Mouse (Mus musculus) midbrain, embryonic 10.5 days (tissue): ENCODE data around the gene Arhgef38. TPM values are rescaled to one million over a fixed set of nuclear protein-coding genes. Genes with fewer than 3 reads are reported as not detected.

Source experiments
- DNase-seq: peaks from one replicate; pipeline ENCODE4 v3.0.0-alpha.2; 2017; ENCODE audit warnings: low spot score
- H3K27ac ChIP-seq: fragments of 300-500 bp; sonication (generic); replicated peaks from 2 replicates; pipeline ENCODE4 v1.5.1; 2016; ENCODE audit warnings: mild to moderate bottlenecking
- H3K27me3 ChIP-seq: fragments of 300-500 bp; sonication (generic); 2 replicates; pipeline ENCODE4 v1.6.1; 2016; ENCODE audit warnings: low read depth, mild to moderate bottlenecking; ENCODE audit not compliant: poor library complexity, severe bottlenecking
- H3K36me3 ChIP-seq: fragments of 300-500 bp; sonication (generic); 2 replicates; pipeline ENCODE4 v1.6.1; 2016; ENCODE audit warnings: mild to moderate bottlenecking, moderate library complexity
- H3K4me1 ChIP-seq: fragments of 300-500 bp; sonication (generic); 2 replicates; pipeline ENCODE4 v1.6.1; 2016
- H3K4me3 ChIP-seq: fragments of 300-500 bp; sonication (generic); 2 replicates; pipeline ENCODE4 v1.5.1; 2016; ENCODE audit warnings: mild to moderate bottlenecking, moderate library complexity
- H3K9me3 ChIP-seq: fragments of 300-500 bp; sonication (generic); replicated peaks from 2 replicates; pipeline ENCODE4 v1.6.1; 2016; ENCODE audit warnings: mild to moderate bottlenecking
- WGBS: fragments of 180-500 bp; shearing (Covaris S2); methylation state at CpG from one replicate; pipeline ENCODE4 v1.1.7; 2016; 5-methylcytosine and 5-hydroxymethylcytosine counted together
- polyA plus RNA-seq: library from polyadenylated mRNA; unstranded; fragments of >200 nt; fragmentation: Nextera tagmentation; extraction: Ambion mirVana; gene quantifications from 2 replicates; pipeline ENCODE4 v1.2.1, GENCODE M21; 2016

Arhgef38 gene
- 0.05 TPM in 1 of 2 replicates, not detected in the other for polyA plus RNA-seq

DNA sequence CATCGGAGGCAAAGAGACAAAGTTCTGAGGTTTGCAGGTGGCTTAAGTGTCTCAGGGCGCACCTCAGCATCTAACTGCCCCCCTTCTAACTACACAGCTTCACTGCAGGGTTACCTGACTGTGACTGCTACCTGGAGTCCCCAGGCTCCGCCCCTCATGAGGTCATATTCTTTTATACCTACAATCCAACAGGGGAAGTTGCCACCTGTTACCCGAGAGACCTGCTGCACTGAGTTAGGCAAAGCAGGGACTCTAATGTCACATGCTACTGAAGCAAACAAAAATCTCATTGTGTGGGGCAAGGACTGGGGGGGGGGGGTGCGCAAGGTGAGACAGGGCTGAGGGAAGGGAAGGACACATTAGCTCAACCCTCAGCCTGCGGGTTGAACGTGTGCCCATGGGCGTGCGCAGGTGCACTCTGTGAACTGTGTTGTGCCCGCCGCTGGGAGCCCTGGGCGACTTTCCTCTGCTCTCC is at the start of gene Arhgef38:
Arhgef38 (minus strand) TSS at position 129 of the 475 bp plus-strand sequence.
- Histone ChIP-seq H3K36me3 (no peaks in the 10 kb centered on the region), H3K9me3 (no peaks in the 10 kb centered on the region), H3K27me3 (no peaks in the 10 kb centered on the region), H3K27ac (no peak within 1 kb of the TSS), H3K4me1 (0 out of 2 replicates have a peak, but pooled peaks cover 5% of the 10 kb centered on the region), H3K4me3 (no peak within 1 kb of the TSS)
- DNase-seq: no peak
- WGBS: 54% methylated on average over 12 of the region's 12 CpGs

DNA sequence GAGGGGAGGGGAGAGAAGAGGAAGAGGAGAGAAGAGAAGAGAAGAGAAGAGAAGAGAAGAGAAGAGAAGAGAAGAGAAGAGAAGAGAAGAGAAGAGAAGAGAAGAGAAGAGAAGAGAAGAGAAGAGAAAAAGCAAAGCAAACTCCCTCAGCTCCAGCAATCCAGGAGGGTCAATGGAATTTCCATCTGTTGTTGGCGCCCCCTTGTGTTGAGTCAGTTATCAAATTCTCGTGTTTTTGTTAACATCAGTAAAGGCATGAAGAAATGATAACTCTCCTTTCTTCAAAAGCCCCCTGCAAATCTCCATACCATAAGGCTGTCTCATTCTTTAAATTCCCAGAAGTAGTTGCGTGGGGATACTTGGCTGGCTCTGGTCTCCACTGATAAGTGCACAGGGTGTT is 37.1 kb upstream of the Arhgef38 start:
- Histone ChIP-seq H3K4me1 (no peaks in the 10 kb centered on the region), H3K4me3 (no peak overlapping the region), H3K27me3 (no peaks in the 10 kb centered on the region), H3K9me3 (no peaks in the 10 kb centered on the region), H3K27ac (no peak overlapping the region), H3K36me3 (no peaks in the 10 kb centered on the region)
- peak; percentile 54 for DNase-seq
- 25% methylated on average over 3 of the region's 3 CpGs for WGBS

DNA sequence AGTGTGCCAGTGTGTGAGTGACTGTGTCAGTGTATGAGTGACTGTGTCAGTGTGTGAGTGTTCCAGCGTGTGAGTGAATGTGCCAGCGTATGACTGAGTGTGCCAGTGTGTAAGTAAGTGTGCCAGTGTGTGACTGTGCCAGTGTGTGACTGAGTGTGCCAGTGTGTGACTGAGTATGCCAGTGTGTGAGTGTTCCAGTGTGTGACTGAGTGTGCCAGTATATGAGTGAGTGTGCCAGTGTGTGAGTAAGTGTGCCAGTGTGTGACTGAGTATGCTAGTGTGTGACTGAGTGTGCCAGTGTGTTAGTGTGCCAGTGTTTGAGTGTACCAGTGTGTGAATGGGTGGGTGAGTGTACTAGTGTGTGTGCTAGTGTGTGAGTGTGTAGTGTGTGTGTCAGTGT is 24.1 kb upstream of the Arhgef38 start:
- Histone ChIP-seq H3K9me3 (0 out of 2 replicates have a peak, but pooled peaks cover 3% of the 10 kb centered on the region), H3K36me3 (no peaks in the 10 kb centered on the region), H3K27me3 (no peaks in the 10 kb centered on the region), H3K4me3 (no peak overlapping the region), H3K27ac (no peak overlapping the region), H3K4me1 (no peaks in the 10 kb centered on the region)
- 96% methylated on average over 2 of the region's 2 CpGs for WGBS
- no peak for DNase-seq

DNA sequence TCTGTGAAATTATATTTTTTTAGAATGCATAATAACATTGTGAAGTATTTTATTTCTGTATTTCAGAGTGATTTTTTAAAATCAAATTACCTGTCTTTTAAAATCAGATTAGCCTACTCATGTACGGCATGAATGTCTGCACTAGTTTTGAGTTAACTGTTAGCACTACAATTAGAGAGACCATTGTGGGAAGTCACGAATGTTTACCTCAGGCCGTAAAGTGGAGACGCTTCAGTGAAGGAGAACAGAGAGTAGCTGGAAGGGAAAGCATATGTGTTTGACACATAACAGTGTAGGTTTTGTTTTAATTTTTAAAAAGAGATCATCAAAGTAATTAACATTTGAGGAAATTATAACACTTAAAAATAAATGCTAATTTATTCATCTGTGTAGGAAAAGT is 21.1 kb upstream of the Arhgef38 start:
- Histone ChIP-seq H3K9me3 (0 out of 2 replicates have a peak, but pooled peaks cover 4% of the 10 kb centered on the region), H3K36me3 (no peaks in the 10 kb centered on the region), H3K27me3 (no peaks in the 10 kb centered on the region), H3K4me1 (no peaks in the 10 kb centered on the region), H3K4me3 (no peak overlapping the region), H3K27ac (no peak overlapping the region)
- no peak for DNase-seq
- WGBS: 88% methylated on average over 4 of the region's 4 CpGs

DNA sequence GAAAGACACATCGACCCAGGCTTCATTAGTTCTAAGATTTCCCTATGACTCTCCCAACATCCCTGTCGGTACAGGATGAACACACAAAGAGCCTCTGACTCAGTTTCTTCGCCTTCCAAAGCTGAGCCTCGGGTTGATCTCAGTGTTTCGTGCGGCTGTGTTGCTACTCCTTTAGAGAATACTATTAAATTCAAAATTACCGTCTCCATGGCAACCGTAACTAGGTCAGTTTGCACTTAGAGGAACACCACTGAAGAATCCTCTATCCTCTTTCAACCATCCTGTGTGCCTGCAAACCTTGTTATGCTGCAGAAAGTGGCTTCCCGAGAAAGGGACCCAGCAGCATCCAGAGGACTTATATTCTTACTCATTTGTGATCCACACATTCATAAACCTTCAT is 9.3 kb upstream of the Arhgef38 start:
- Histone ChIP-seq H3K27me3 (no peaks in the 10 kb centered on the region), H3K4me1 (peaks cover 4% of the 10 kb centered on the region; the same call in 1 of the 2 replicates), H3K27ac (no peak overlapping the region), H3K4me3 (no peak overlapping the region), H3K36me3 (no peaks in the 10 kb centered on the region), H3K9me3 (no peaks in the 10 kb centered on the region)
- no peak for DNase-seq
- WGBS: 69% methylated on average over 9 of the region's 9 CpGs

DNA sequence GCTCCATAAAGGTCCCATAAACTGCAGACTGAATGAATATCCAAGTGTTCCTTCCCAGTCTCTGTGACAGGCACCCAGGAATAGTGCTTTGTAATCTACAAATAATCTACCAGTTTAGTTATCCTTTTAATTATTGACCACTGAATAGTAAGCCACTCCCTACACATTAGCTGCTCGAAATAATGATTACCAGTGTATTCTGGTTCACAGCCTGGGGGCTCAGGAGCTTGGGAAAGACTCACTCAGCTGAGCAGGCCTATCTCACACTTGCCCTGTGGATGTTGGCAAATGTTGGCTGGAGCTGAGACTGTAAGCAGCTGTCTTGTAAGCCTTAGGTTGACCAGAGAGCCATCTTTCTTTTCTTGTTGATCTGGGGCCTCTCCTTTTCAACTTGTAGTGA is 7.2 kb upstream of the Arhgef38 start:
- no peaks in the 10 kb centered on the region for H3K36me3 ChIP-seq
- peaks cover 4% of the 10 kb centered on the region; the same call in 1 of the 2 replicates for H3K4me1 ChIP-seq
- no peak overlapping the region for H3K27ac ChIP-seq
- H3K27me3 ChIP-seq: no peaks in the 10 kb centered on the region
- no peak overlapping the region for H3K4me3 ChIP-seq
- no peak for DNase-seq
- no peaks in the 10 kb centered on the region for H3K9me3 ChIP-seq
- 80% methylated on average over 1 of the region's 1 CpGs for WGBS

DNA sequence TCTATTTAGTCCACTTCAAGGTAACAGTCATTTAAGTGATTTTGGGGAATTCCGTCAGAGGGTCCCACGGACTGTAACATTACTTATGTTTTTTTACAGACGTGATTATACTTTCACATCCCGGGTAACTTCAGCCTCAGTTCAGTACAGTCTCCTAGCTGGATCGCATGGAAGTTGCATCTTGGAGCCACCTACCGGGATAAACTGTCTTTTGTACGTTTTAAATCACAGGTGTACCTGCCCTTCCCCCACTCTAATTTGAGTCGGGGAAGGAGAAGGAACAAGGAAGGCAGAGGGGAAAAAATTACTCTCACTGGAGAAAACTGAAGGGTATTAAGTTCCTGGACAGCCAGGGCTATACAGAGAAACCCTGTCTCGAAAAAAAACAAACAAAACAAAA is 756 bp downstream of the Arhgef38 start:
- 0 out of 2 replicates have a peak, but pooled peaks cover 5% of the 10 kb centered on the region for H3K4me1 ChIP-seq
- no peaks in the 10 kb centered on the region for H3K9me3 ChIP-seq
- H3K36me3 ChIP-seq: no peaks in the 10 kb centered on the region
- H3K4me3 ChIP-seq: no peak overlapping the region
- no peaks in the 10 kb centered on the region for H3K27me3 ChIP-seq
- H3K27ac ChIP-seq: no peak overlapping the region
- DNase-seq: no peak
- 65% methylated on average over 9 of the region's 9 CpGs for WGBS

DNA sequence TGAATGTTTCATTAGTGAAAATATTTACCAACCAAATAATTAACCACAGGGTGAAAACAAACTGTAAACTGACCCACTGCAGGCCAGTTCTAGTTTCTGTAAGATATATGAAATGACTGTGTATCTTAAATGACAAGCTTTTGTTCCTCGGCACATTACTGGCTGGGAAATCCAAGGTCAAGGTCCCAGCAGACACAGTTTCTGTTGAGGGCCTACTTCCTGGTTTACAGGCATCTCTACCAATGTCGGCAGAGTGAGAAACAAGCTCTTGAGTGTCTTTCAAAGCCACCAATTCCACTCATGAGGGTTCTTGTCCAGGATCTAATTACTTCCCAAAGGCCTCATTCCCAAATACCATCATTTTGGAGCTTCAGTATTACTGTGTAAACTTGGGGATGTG is 4.3 kb downstream of the Arhgef38 start:
- no peak for DNase-seq
- WGBS: 90% methylated on average over 2 of the region's 2 CpGs
- Histone ChIP-seq H3K9me3 (no peaks in the 10 kb centered on the region), H3K27me3 (no peaks in the 10 kb centered on the region), H3K4me1 (peaks cover 6% of the 10 kb centered on the region; the same call in 1 of the 2 replicates), H3K36me3 (no peaks in the 10 kb centered on the region), H3K4me3 (no peak overlapping the region), H3K27ac (no peak overlapping the region)

DNA sequence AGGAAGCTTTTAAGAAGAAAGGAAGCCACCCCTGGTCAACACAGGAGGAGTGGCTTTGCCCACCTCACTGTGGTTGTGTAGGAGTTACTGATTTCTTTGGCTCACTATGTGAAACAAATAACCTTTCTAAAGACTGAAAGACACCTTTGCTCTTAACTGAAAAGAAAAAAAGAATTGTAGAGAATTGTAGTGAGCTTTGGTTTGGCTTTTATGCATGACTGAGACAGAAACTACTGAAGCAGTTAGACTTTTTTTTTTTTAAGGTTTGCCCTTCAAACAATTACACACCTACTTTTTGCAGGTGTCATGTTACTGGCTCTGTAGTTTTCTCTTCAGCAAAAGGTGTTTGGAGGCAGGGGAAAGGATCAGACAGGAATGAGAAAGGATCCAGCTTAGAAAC is 5.2 kb downstream of the Arhgef38 start:
- Histone ChIP-seq H3K27me3 (no peaks in the 10 kb centered on the region), H3K36me3 (no peaks in the 10 kb centered on the region), H3K4me1 (peaks cover 3% of the 10 kb centered on the region; the same call in 1 of the 2 replicates), H3K4me3 (no peak overlapping the region), H3K27ac (no peak overlapping the region), H3K9me3 (no peaks in the 10 kb centered on the region)
- no peak for DNase-seq

DNA sequence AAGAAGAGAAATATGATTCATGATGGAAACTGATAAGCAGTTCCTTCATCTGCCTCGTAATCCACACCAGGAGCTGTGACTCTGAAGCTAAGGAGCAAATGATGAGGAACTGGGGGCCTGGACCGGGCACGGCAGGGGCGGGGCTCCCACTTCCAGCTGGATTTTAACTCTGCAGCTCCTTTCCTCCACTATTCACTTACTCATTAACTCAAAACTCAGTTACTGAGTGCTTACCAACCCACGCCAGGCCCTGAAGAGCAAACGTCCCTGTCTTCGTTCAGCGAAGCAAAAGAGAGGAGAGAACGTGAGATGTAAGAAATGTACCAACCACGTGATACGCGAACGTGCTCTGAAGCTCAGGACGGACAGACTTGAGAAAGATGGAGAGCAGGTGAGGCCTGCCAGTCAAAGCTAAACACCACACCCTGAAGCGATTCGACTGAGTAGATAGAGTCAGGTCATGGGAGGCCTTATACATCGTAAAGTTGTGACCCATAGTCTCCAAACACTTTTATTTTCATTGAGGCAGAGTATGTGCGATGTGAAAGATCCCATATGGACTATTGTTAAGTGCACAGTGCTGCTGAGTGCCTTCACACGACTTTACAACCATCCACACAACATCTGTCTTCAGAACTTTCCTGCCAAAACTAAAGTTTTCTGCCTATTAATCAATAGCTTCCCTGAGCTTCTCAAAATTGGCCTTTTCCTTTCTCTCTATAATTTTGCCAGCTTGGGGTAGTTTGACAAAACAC is 7.3 kb downstream of the Arhgef38 start:
- Histone ChIP-seq H3K4me1 (peaks cover 3% of the 10 kb centered on the region; the same call in 1 of the 2 replicates), H3K27ac (no peak overlapping the region), H3K4me3 (no peak overlapping the region), H3K36me3 (no peaks in the 10 kb centered on the region), H3K9me3 (no peaks in the 10 kb centered on the region), H3K27me3 (no peaks in the 10 kb centered on the region)
- WGBS: 88% methylated on average over 19 of the region's 19 CpGs
- no peak for DNase-seq

DNA sequence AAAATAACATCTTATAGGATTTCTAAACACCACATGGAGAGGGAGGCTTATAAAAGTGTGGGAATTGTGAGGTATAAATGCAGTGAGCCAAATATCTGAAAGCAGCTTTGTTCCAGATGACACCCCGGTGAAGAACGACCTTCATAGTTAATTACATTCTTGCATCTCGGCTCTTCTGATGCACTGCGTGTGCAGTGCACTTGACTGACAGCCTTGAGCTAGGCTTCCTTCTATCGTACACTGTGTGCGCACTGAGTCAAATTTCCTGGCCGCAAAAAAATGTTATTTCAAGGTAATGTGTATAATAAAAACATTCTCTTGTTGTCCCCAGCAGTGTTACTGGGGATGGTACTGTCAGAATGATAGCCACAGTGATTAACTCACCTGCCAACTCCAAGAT is 16.2 kb downstream of the Arhgef38 start:
- H3K9me3 ChIP-seq: no peaks in the 10 kb centered on the region
- H3K27ac ChIP-seq: no peak overlapping the region
- no peaks in the 10 kb centered on the region for H3K4me1 ChIP-seq
- H3K36me3 ChIP-seq: no peaks in the 10 kb centered on the region
- 84% methylated on average over 7 of the region's 7 CpGs for WGBS
- H3K4me3 ChIP-seq: no peak overlapping the region
- no peaks in the 10 kb centered on the region for H3K27me3 ChIP-seq
- DNase-seq: no peak

DNA sequence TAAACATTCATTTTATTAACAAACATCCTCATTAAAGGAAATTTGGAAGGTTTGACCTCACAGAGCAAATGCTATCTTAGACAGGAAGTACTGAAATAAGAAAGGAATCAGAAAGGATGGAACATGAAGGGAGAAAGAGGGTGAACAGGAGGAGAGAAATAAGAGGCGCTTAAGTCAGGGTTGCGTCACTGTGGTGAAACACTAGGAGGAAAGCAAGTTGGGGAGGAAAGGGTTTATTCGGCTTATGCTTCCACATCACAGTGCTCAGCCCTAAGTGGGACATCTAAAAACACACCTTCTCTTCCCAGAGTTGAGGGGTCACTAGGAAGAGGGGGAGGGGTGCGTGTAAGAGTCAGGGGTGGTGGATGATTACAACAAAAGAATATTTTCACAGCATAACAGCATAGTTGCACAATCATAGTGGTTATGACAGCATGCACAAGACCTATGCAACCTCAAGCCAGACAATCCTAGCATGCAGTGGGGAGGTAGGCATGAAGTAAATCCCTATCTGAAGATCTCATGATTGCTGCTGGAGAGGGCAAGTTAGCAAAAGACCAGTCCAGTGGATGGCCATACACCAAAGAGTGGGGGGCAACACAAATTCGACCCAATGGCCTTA is 19.4 kb downstream of the Arhgef38 start:
- no peak overlapping the region for H3K27ac ChIP-seq
- WGBS: 89% methylated on average over 5 of the region's 5 CpGs
- no peaks in the 10 kb centered on the region for H3K36me3 ChIP-seq
- H3K4me3 ChIP-seq: no peak overlapping the region
- no peaks in the 10 kb centered on the region for H3K9me3 ChIP-seq
- no peak for DNase-seq
- no peaks in the 10 kb centered on the region for H3K4me1 ChIP-seq
- no peaks in the 10 kb centered on the region for H3K27me3 ChIP-seq

DNA sequence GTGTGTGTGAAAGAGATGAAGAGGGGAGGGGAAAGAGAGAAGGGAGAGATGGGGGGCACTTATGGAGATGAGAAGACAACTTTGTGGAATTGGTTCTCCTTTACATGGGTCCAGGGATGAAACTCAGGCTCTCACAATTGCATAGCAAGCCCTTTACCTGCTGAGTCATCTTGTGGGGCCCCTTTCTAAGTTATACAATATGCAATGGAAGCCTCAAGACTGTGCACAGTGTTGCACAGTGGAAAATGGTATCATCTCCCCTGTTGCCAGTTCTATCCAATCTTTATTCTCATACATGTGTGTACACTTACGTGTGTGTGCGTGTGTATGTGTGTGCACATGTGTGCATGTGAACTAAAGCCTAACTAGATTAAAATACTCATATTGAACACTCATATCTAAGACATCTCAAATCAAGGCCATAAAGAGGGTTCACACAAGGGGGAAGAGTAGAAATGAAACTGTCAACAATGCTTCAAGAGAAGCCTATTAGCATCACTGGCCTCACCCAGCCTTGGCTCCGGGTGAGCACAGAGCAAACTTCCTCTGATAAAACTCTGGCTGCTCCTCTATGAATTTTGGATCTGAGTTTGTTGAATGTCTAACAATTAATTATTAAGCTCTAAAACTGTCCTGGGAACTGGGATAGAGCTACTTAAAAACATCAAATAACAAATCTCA is 21.2 kb downstream of the Arhgef38 start:
- H3K9me3 ChIP-seq: no peaks in the 10 kb centered on the region
- no peaks in the 10 kb centered on the region for H3K27me3 ChIP-seq
- DNase-seq: no peak
- H3K4me3 ChIP-seq: no peak overlapping the region
- no peaks in the 10 kb centered on the region for H3K4me1 ChIP-seq
- WGBS: 93% methylated on average over 3 of the region's 3 CpGs
- no peaks in the 10 kb centered on the region for H3K36me3 ChIP-seq
- no peak overlapping the region for H3K27ac ChIP-seq
